Mouse (Mus musculus) heart, adult 9 months (tissue): ENCODE results near the gene Zfr2.

ENCODE experiments used
- DNase-seq, 2 experiments: peaks; one replicate each; pipeline ENCODE4 v3.0.0; 2022; ENCODE audit warnings: low spot score in 2 of 2

The Zfr2 gene

GRCm38 (mm10) chr10:81287513-81288157 lies 54.7 kb downstream of the Zfr2 start:
- no peak for DNase-seq

- no peak for DNase-seq
These were observed 55.6 kb downstream of the Zfr2 start for GRCm38 (mm10) chr10:81288601-81289000.

GRCm38 (mm10) chr10:81289278-81289677 lies 56.3 kb downstream of the Zfr2 start:
- peak in 1 of 2 experiments; percentile 57 for DNase-seq

GRCm38 (mm10) chr10:81289811-81290210 lies 56.9 kb downstream of the Zfr2 start:
- DNase-seq, result no peak

- DNase-seq, result no peak
These were observed 57.9 kb downstream of the Zfr2 start for GRCm38 (mm10) chr10:81290698-81291460.

GRCm38 (mm10) chr10:81291511-81292104 lies 58.7 kb downstream of the Zfr2 start, which contains the start of gene Tjp3:
Gene Tjp3, minus strand, starts transcription at chr10:81291581.
- DNase-seq, result no peak

GRCm38 (mm10) chr10:81292554-81293333 lies 59.8 kb downstream of the Zfr2 start, which contains the start of gene Pip5k1c:
Gene Pip5k1c, plus strand, starts transcription at chr10:81292963.
- DNase-seq, result peak; percentile 100

- no peak for DNase-seq
These were observed 60.5 kb downstream of the Zfr2 start for GRCm38 (mm10) chr10:81293334-81294030.

GRCm38 (mm10) chr10:81294442-81294841 lies 61.5 kb downstream of the Zfr2 start:
- DNase-seq, result no peak

GRCm38 (mm10) chr10:81295185-81295584 lies 62.2 kb downstream of the Zfr2 start:
- no peak for DNase-seq

GRCm38 (mm10) chr10:81297246-81297645 lies 64.3 kb downstream of the Zfr2 start:
- no peak for DNase-seq

- peak; percentile 71 to 82 for DNase-seq
These were observed 64.9 kb downstream of the Zfr2 start for GRCm38 (mm10) chr10:81297845-81298244.

- DNase-seq, result peak in 1 of 2 experiments; percentile 59
These were observed 65.6 kb downstream of the Zfr2 start for GRCm38 (mm10) chr10:81298369-81299100.

- DNase-seq, result no peak
These were observed 66.8 kb downstream of the Zfr2 start for GRCm38 (mm10) chr10:81299585-81300351.

GRCm38 (mm10) chr10:81300352-81300907 lies 67.5 kb downstream of the Zfr2 start:
- DNase-seq, result no peak

GRCm38 (mm10) chr10:81301321-81301720 lies 68.4 kb downstream of the Zfr2 start:
- no peak for DNase-seq
